Mouse (Mus musculus): ENCODE results near the gene Fbxl17. TPM values are rescaled to one million over a fixed set of nuclear protein-coding genes. Genes with fewer than 3 reads are reported as not detected.

The Fbxl17 gene
- 4.1 and 5.9 TPM in 2 replicates for polyA plus RNA-seq (2015; fragmentation: Nextera tagmentation; extraction: Ambion mirVana)

GRCm38 (mm10) chr17:63499636-63500155, at the start of gene Fbxl17:
Fbxl17 (minus strand) TSS chr17:63500017.

Measured in spleen, postnatal 0 days (tissue).